Comparison of ENCODE assay signal across 9 mouse cellular contexts in the genomic region with DNA sequence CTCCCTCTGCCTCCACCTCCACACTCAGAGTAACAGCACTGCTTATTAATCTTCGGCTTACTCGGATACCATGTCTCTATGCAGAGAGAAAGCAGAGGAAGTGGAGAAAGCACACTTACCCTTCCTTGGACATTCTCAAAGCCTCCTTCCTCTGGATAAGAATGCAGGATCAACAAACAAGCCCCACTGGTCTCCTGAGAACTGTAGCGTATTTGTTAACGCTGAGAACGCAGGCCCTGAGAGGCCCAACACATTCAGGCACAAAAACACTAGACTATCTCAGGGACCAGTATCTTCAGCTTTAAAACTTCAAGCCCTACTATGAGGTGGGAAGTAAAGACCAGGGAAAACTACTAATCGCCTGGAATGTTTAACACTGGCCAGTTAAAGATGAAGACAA.
A peak's percentile ranks its signal among the peaks of the same experiment; 100 is the strongest.
DNase-seq lines count a peak whose midpoint lies in the region; ATAC-seq and TF ChIP-seq lines count a peak whose summit lies in the region.
"Had no signal": no experiment of that assay in that cellular context is flagged by ENCODE, and none has a peak within 500 bp of the region (broad histone marks: within the 10 kb centered on the region; RNA-seq: fewer than 3 reads in every experiment).

No protein-coding gene starts in this region.

- 60% methylated on average over 6 of the region's 6 CpGs for WGBS in forebrain, embryonic 10.5 days
- WGBS in forebrain, embryonic 15.5 days = 23% methylated on average over 6 of the region's 6 CpGs
- 17% methylated on average over 6 of the region's 6 CpGs for WGBS in lung, embryonic 14.5 days
- WGBS in heart, postnatal 0 days = 22% methylated on average over 6 of the region's 6 CpGs
- WGBS in neural tube, embryonic 14.5 days = 59% methylated on average over 6 of the region's 6 CpGs

- no peaks in the 10 kb centered on the region for H3K27me3 ChIP-seq in forebrain, embryonic 10.5 days (ENCODE audit: poor library complexity, severe bottlenecking)
- no peaks in the 10 kb centered on the region for H3K27me3 ChIP-seq in forebrain, embryonic 15.5 days
- H3K27me3 ChIP-seq in lung, embryonic 14.5 days (ENCODE audit: insufficient read depth, low read length) = no peaks in the 10 kb centered on the region
- H3K27me3 ChIP-seq in heart, postnatal 0 days (ENCODE audit: control insufficient read depth, insufficient read depth, low read length) = no peaks in the 10 kb centered on the region
- H3K27me3 ChIP-seq in neural tube, embryonic 14.5 days (ENCODE audit: control insufficient read depth, insufficient read depth, low read length) = no peaks in the 10 kb centered on the region

- H3K36me3 ChIP-seq in forebrain, embryonic 10.5 days (replicated peaks) = peaks cover 8% of the 10 kb centered on the region
- H3K36me3 ChIP-seq in forebrain, embryonic 15.5 days = no peaks in the 10 kb centered on the region
- H3K36me3 ChIP-seq in lung, embryonic 14.5 days (ENCODE audit: insufficient read depth) = peaks cover 3% of the 10 kb centered on the region; the same call in 1 of the 2 replicates
- no peaks in the 10 kb centered on the region; the same call in 1 of the 2 replicates for H3K36me3 ChIP-seq in heart, postnatal 0 days (replicated peaks; ENCODE audit: control insufficient read depth, insufficient read depth, low read length)
- H3K36me3 ChIP-seq in neural tube, embryonic 14.5 days (ENCODE audit: control insufficient read depth, insufficient read depth, low read length) = no peaks in the 10 kb centered on the region

- ATAC-seq in forebrain, embryonic 15.5 days (replicated peaks) = no peak
- ATAC-seq in lung, embryonic 14.5 days (ENCODE audit: insufficient read depth) = no peak
- no peak for ATAC-seq in heart, postnatal 0 days (ENCODE audit: insufficient read depth, low read depth)
- no peak for ATAC-seq in neural tube, embryonic 14.5 days (ENCODE audit: low read depth)
- ATAC-seq in cerebellum, adult (ENCODE audit: insufficient number of reproducible peaks, low FRiP score, low TSS enrichment) = no peak

- H3K9ac ChIP-seq in forebrain, embryonic 15.5 days (replicated peaks) = no peak overlapping the region
- H3K9ac ChIP-seq in lung, embryonic 14.5 days = peak overlapping the region; percentile 30
- H3K9ac ChIP-seq in heart, postnatal 0 days (replicated peaks; ENCODE audit: low read depth, low read length) = no peak overlapping the region
- no peak overlapping the region for H3K9ac ChIP-seq in neural tube, embryonic 14.5 days (replicated peaks; ENCODE audit: low read depth, low read length)

- no peak for DNase-seq in forebrain, embryonic 10.5 days (ENCODE audit: extremely low spot score, low spot score)
- peak; percentile 31 for DNase-seq in lung, embryonic 14.5 days
- DNase-seq in lung, postnatal 10 days = no peak
- no peak for DNase-seq in heart, postnatal 0 days (ENCODE audit: low spot score)
- no peak for DNase-seq in urinary bladder, postnatal 14 days (ENCODE audit: low spot score)
- DNase-seq: thymus, postnatal 36 days had no signal

- TF ChIP-seq EP300 in heart, postnatal 0 days (IDR thresholded peaks at IDR 0.05; ENCODE audit: low read depth) = no peak

- peaks cover 14% of the 10 kb centered on the region for H3K4me1 ChIP-seq in forebrain, embryonic 10.5 days
- H3K4me1 ChIP-seq in forebrain, embryonic 15.5 days = peaks cover 5% of the 10 kb centered on the region; the same call in 1 of the 2 replicates
- peaks cover 6% of the 10 kb centered on the region for H3K4me1 ChIP-seq in lung, embryonic 14.5 days (ENCODE audit: insufficient read depth)
- peaks cover 4% of the 10 kb centered on the region; the same call in 1 of the 2 replicates for H3K4me1 ChIP-seq in heart, postnatal 0 days (ENCODE audit: control insufficient read depth, insufficient read depth)
- no peaks in the 10 kb centered on the region for H3K4me1 ChIP-seq in neural tube, embryonic 14.5 days (ENCODE audit: control insufficient read depth, insufficient read depth, low read length)

- no peak for TF ChIP-seq CTCF in lung, embryonic 14.5 days (IDR thresholded peaks at IDR 0.05; ENCODE audit: low read depth)
- TF ChIP-seq CTCF in heart, postnatal 0 days (IDR thresholded peaks at IDR 0.05; ENCODE audit: low read depth) = no peak

- peak overlapping the region; percentile 63; the same call in 1 of the 2 replicates for H3K27ac ChIP-seq in forebrain, embryonic 10.5 days
- H3K27ac ChIP-seq in forebrain, embryonic 15.5 days (replicated peaks) = no peak overlapping the region; the same call in 1 of the 2 replicates
- peak overlapping the region; percentile 76 for H3K27ac ChIP-seq in lung, embryonic 14.5 days (ENCODE audit: low read depth)
- peak overlapping the region; percentile 63 for H3K27ac ChIP-seq in heart, postnatal 0 days (ENCODE audit: low read depth)
- peak overlapping the region; percentile 4; the same call in 1 of the 2 replicates for H3K27ac ChIP-seq in neural tube, embryonic 14.5 days (ENCODE audit: low read depth, low read length)

- H3K4me2 ChIP-seq in forebrain, embryonic 15.5 days (replicated peaks) = no peak overlapping the region
- H3K4me2 ChIP-seq in lung, embryonic 14.5 days = no peak overlapping the region
- H3K4me2 ChIP-seq in heart, postnatal 0 days (ENCODE audit: low read depth, low read length) = peak overlapping the region; percentile 23
- H3K4me2 ChIP-seq in neural tube, embryonic 14.5 days (ENCODE audit: low read depth, low read length) = no peak overlapping the region

- no peak overlapping the region for H3K4me3 ChIP-seq in forebrain, embryonic 10.5 days
- H3K4me3 ChIP-seq in forebrain, embryonic 15.5 days = no peak overlapping the region
- no peak overlapping the region for H3K4me3 ChIP-seq in lung, embryonic 14.5 days (ENCODE audit: low read depth, low read length)
- no peak overlapping the region for H3K4me3 ChIP-seq in heart, postnatal 0 days (ENCODE audit: low read depth, low read length)
- H3K4me3 ChIP-seq in neural tube, embryonic 14.5 days (ENCODE audit: low read depth, low read length) = no peak overlapping the region

- H3K9me3 ChIP-seq in forebrain, embryonic 10.5 days = no peaks in the 10 kb centered on the region
- no peaks in the 10 kb centered on the region for H3K9me3 ChIP-seq in forebrain, embryonic 15.5 days
- H3K9me3 ChIP-seq in lung, embryonic 14.5 days (ENCODE audit: low read depth, low read length) = no peaks in the 10 kb centered on the region
- H3K9me3 ChIP-seq in heart, postnatal 0 days (replicated peaks; ENCODE audit: control insufficient read depth, low read length) = no peaks in the 10 kb centered on the region
- H3K9me3 ChIP-seq in neural tube, embryonic 14.5 days (ENCODE audit: control insufficient read depth, low read length) = no peaks in the 10 kb centered on the region
